In the genomic region with DNA sequence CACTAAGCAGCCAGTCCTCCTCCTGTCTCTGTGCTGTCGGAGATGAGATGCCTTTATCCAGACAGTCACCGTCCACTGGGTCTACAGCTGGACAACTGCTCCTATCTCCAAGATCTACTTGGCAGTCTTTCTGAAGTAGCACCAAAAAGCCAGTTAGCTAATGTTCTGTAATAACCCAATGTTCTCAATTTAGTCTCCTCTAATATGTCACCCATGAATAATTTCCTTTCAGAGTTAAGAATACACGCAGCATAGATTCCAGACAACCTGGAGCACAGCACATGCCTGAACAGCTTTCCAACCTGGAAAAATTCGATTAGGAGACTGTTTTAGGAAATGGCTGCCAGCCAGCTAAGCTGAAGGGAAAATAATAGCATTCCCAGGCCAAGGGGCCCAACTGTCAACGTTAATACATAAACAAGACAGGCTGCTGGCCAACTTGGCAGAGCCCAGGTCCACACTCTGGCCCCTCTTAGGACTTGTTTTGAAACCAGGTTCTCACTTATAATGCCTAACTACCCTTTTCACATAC, we compare ENCODE assay signal across 7 mouse cellular contexts. TPM values are rescaled to one million over a fixed set of nuclear protein-coding genes. Genes with fewer than 3 reads are reported as not detected.
DNase-seq lines count a peak whose midpoint lies in the region; ATAC-seq and TF ChIP-seq lines count a peak whose summit lies in the region.

No protein-coding gene starts in this region.

- no peaks in the 10 kb centered on the region for H3K9me3 ChIP-seq in midbrain, postnatal 0 days (ENCODE audit: low read length)

- no peaks in the 10 kb centered on the region for H3K27me3 ChIP-seq in midbrain, postnatal 0 days (ENCODE audit: insufficient read depth, low read length)

- peaks cover 14% of the 10 kb centered on the region for H3K4me1 ChIP-seq in midbrain, postnatal 0 days (ENCODE audit: insufficient read depth, low read length)

- TF ChIP-seq POLR2A in brain, embryonic 14.5 days (IDR thresholded peaks at IDR 0.05; ENCODE audit: borderline replicate concordance, extremely low read depth, insufficient read depth, insufficient read length, poor library complexity, severe bottlenecking): no peak

- no peak for ATAC-seq in midbrain, postnatal 0 days (ENCODE audit: low FRiP score)

- H3K4me2 ChIP-seq in midbrain, postnatal 0 days (ENCODE audit: low read depth, low read length, poor library complexity, severe bottlenecking): no peak overlapping the region

- TF ChIP-seq CTCF in brain, embryonic 14.5 days (IDR thresholded peaks at IDR 0.05; ENCODE audit: borderline replicate concordance, extremely low read depth, insufficient read depth, insufficient read length): no peak
- TF ChIP-seq CTCF in midbrain, postnatal 0 days (IDR thresholded peaks at IDR 0.05): no peak

- DNase-seq in brain, embryonic 14.5 days (ENCODE audit: low read depth): peak; percentile 83
- DNase-seq in cerebellum, adult 8-10 months: peak; percentile 74
- DNase-seq in heart, adult 8-10 months (ENCODE audit: low spot score): peak; percentile 87
- peak; percentile 92 for DNase-seq in kidney, adult 9 months
- peak; percentile 86 for DNase-seq in midbrain, postnatal 0 days (ENCODE audit: low spot score)
- no peak for DNase-seq in frontal cortex, postnatal 10 days (ENCODE audit: low spot score in 2 of 2)
- no peak for DNase-seq in thymus, adult 18-20 months

- H3K36me3 ChIP-seq in midbrain, postnatal 0 days (ENCODE audit: insufficient read depth, low read length): no peaks in the 10 kb centered on the region

- WGBS in midbrain, postnatal 0 days: 19% methylated on average over 5 of the region's 5 CpGs

- peak overlapping the region; percentile 70 for H3K27ac ChIP-seq in midbrain, postnatal 0 days (ENCODE audit: low read depth, low read length)

- H3K4me3 ChIP-seq in midbrain, postnatal 0 days (ENCODE audit: low read depth, low read length): no peak overlapping the region

- H3K9ac ChIP-seq in midbrain, postnatal 0 days (replicated peaks; ENCODE audit: low read length, poor library complexity, severe bottlenecking): no peak overlapping the region

RNA-seq across cellular contexts. Expression of gene Mgat4a, which starts 28.6 kb away (rescaled TPM):
- polyA plus RNA-seq in brain, embryonic 14.5 days (2012; rRNA removed): 8.2 and 11.6 TPM in 2 replicates
- total RNA-seq in heart, adult 8-10 months (2022): 10 to 100 TPM in 2 of 4 experiments, 1 to 10 TPM in 2; 7.6 to 10.6 (median 9.4) TPM
- 27.8 and 28.1 TPM in 2 replicates for total RNA-seq in midbrain, postnatal 0 days (2014; rRNA removed)
- polyA plus RNA-seq in midbrain, postnatal 0 days (2015; fragmentation: Nextera tagmentation; extraction: Ambion mirVana): 8.1 and 9.2 TPM in 2 replicates

Comparison
In these comparisons a context has a peak if more than half of its experiments do, and no peak if none do; other contexts are left out.
1. DNase-seq: peak in brain, embryonic 14.5 days (single experiment), cerebellum, adult 8-10 months (single experiment), heart, adult 8-10 months (single experiment), kidney, adult 9 months (single experiment) and midbrain, postnatal 0 days (single experiment); none in frontal cortex, postnatal 10 days (0 of 2) and thymus, adult 18-20 months (0 of 2).